Mouse (Mus musculus): ENCODE results near the gene Cep78. TPM values are rescaled to one million over a fixed set of nuclear protein-coding genes. Genes with fewer than 3 reads are reported as not detected.

Cep78 gene
- total and polyA plus RNA-seq, 2 experiments from 2014 or later = 20.1 to 22.4 TPM

DNA sequence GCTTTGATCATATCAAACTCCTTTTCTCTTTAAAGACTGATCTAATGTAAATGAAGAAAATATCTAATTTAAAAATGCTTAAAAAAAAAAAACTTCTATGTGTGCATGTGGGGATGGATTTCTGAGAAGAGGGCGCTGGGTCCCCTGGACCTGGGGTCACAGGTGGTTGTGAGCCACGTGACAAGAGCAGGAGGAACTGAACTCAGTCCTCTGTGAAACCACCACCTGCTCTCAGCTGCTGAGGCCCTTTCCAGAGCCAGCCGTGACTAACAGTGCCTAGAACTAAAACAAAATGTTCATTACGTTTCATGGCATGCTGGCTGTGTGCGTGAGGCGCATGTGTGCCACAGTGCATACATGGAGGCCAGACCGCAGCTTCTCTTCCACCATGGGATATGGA, 20.3 kb downstream of the Cep78 start:
- H3K27me3 ChIP-seq (ENCODE audit: insufficient read depth, low read length) = no peaks in the 10 kb centered on the region
- no peak overlapping the region for H3K4me2 ChIP-seq (ENCODE audit: low read depth, low read length, poor library complexity, severe bottlenecking)
- no peaks in the 10 kb centered on the region for H3K9me3 ChIP-seq (ENCODE audit: low read length)
- H3K36me3 ChIP-seq (ENCODE audit: insufficient read depth, low read length) = peaks cover 28% of the 10 kb centered on the region
- no peak overlapping the region for H3K4me3 ChIP-seq (ENCODE audit: low read depth, low read length)
- 92% methylated on average over 7 of the region's 7 CpGs for WGBS
- no peaks in the 10 kb centered on the region for H3K4me1 ChIP-seq (ENCODE audit: insufficient read depth, low read length)
- ATAC-seq (ENCODE audit: low FRiP score) (no peak), DNase-seq (ENCODE audit: low spot score) (no peak)
- TF ChIP-seq CTCF (IDR thresholded peaks at IDR 0.05) = no peak
- H3K27ac ChIP-seq (ENCODE audit: low read depth, low read length) = no peak overlapping the region
- H3K9ac ChIP-seq (replicated peaks; ENCODE audit: low read length, poor library complexity, severe bottlenecking) = no peak overlapping the region

DNA sequence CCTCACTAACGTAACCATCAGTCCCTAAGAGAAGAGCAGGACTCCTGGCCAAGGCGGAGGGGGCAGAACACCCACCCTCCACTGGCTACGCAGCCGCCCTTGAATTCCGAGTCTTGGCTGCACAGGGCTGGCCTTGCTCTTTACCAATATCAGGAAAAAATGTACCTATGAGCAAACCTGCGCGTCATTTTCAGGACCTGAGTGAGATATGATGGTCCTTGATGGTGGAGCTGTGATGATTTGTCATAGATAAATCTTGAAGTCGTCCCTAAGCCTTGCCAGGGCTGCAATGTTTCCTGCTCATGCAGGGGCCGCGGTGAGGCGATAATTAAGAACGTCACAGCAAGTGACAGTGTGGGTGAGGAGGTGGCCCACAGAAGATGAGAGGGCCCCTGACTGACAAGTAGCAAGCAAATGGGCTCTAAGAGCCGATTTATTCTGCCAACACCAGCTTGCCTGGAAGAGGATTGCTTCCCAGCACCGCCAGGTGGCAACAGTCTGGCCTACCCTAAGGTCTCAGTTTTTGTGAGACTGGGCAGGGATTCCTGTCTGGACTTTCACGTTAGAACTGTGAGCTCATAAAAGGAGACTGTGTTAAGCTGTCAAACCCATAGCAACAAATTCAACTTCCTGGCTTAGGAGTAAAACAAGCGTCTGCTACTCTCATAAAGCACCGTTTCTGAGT, 21.6 kb downstream of the Cep78 start:
- Histone ChIP-seq H3K4me3 (ENCODE audit: low read depth, low read length) (no peak overlapping the region), H3K27ac (ENCODE audit: low read depth, low read length) (no peak overlapping the region), H3K9me3 (ENCODE audit: low read length) (no peaks in the 10 kb centered on the region), H3K36me3 (ENCODE audit: insufficient read depth, low read length) (peaks cover 22% of the 10 kb centered on the region), H3K4me1 (ENCODE audit: insufficient read depth, low read length) (no peaks in the 10 kb centered on the region), H3K4me2 (ENCODE audit: low read depth, low read length, poor library complexity, severe bottlenecking) (no peak overlapping the region), H3K27me3 (ENCODE audit: insufficient read depth, low read length) (no peaks in the 10 kb centered on the region), H3K9ac (replicated peaks; ENCODE audit: low read length, poor library complexity, severe bottlenecking) (no peak overlapping the region)
- ATAC-seq (ENCODE audit: low FRiP score) = no peak
- peak; percentile 28 for TF ChIP-seq CTCF (IDR thresholded peaks at IDR 0.05)
- DNase-seq (ENCODE audit: low spot score) = no peak
- WGBS = 87% methylated on average over 17 of the region's 17 CpGs

DNA sequence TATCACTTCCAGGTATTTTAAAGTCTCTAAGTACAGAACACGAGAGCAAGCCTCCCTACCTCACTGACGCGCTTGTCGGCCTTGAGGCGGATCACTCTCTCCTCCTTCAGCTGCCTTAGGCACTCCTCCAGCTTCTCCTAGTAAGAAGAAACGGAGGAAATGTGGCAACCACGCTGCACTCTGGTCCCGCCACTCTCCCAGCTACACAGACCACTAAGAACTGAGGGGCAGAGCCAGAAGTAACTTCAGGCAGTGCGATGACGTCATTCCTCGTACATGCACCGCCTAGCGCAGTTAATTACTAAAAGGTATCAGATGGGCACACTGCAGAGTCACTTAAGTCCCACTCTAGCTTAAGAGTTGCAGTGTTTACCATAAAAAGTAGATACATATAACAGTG, 22.5 kb downstream of the Cep78 start:
- Histone ChIP-seq H3K27ac (ENCODE audit: low read depth, low read length) (no peak overlapping the region), H3K4me2 (ENCODE audit: low read depth, low read length, poor library complexity, severe bottlenecking) (no peak overlapping the region), H3K4me1 (ENCODE audit: insufficient read depth, low read length) (no peaks in the 10 kb centered on the region), H3K9ac (replicated peaks; ENCODE audit: low read length, poor library complexity, severe bottlenecking) (no peak overlapping the region), H3K9me3 (ENCODE audit: low read length) (no peaks in the 10 kb centered on the region), H3K27me3 (ENCODE audit: insufficient read depth, low read length) (no peaks in the 10 kb centered on the region), H3K36me3 (ENCODE audit: insufficient read depth, low read length) (peaks cover 22% of the 10 kb centered on the region; the same call in 1 of the 2 replicates), H3K4me3 (ENCODE audit: low read depth, low read length) (no peak overlapping the region)
- 90% methylated on average over 13 of the region's 13 CpGs for WGBS
- no peak for TF ChIP-seq CTCF (IDR thresholded peaks at IDR 0.05)
- no peak for ATAC-seq (ENCODE audit: low FRiP score)
- no peak for DNase-seq (ENCODE audit: low spot score)

DNA sequence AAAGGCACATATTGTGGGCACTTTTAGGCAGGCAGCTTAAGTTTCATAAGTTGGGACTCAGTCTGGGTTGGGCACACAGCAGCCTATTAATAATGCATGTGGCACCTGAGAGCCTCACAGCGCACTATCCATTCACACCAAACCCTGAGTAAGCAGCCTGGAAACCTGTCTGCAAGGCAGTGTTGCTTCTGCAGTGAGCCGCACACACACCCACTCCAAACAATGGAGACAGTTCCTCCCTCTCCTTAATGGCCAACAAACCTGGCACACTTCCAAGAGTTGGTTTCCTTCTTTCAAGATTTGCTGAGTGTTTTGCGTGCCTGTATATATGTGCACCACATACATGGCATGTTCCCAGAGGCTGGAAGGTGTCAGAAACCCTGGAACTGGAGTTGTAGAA, 34.6 kb downstream of the Cep78 start:
- Histone ChIP-seq H3K27ac (ENCODE audit: low read depth, low read length) (no peak overlapping the region), H3K4me2 (ENCODE audit: low read depth, low read length, poor library complexity, severe bottlenecking) (no peak overlapping the region), H3K4me1 (ENCODE audit: insufficient read depth, low read length) (no peaks in the 10 kb centered on the region), H3K27me3 (ENCODE audit: insufficient read depth, low read length) (no peaks in the 10 kb centered on the region), H3K4me3 (ENCODE audit: low read depth, low read length) (no peak overlapping the region), H3K9ac (replicated peaks; ENCODE audit: low read length, poor library complexity, severe bottlenecking) (no peak overlapping the region), H3K36me3 (ENCODE audit: insufficient read depth, low read length) (peaks cover under 1% of the 10 kb centered on the region; the same call in 1 of the 2 replicates), H3K9me3 (ENCODE audit: low read length) (no peaks in the 10 kb centered on the region)
- ATAC-seq (ENCODE audit: low FRiP score) = no peak
- no peak for DNase-seq (ENCODE audit: low spot score)
- WGBS = 70% methylated on average over 3 of the region's 3 CpGs
- no peak for TF ChIP-seq CTCF (IDR thresholded peaks at IDR 0.05)

DNA sequence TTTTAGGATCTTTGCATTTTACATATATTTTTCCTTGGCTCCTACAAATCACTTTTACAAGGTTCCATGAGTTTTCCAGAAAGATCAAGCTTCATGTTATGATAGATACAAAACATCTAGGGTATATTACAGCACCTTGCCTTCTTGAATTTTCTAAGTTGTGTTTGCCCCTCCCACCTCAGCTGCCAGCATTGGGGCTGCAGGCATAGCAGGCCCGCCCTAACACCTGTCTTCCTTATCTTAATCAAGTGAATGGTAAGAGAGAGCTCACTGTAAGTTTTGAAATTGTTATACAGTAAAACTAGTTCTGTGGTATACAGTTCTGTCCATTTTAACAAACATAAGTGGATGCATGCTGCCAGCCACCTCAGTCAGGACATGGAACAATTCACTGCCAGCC, 35.9 kb downstream of the Cep78 start:
- no peak for ATAC-seq (ENCODE audit: low FRiP score)
- Histone ChIP-seq H3K4me2 (ENCODE audit: low read depth, low read length, poor library complexity, severe bottlenecking) (no peak overlapping the region), H3K27ac (ENCODE audit: low read depth, low read length) (no peak overlapping the region), H3K4me1 (ENCODE audit: insufficient read depth, low read length) (no peaks in the 10 kb centered on the region), H3K9me3 (ENCODE audit: low read length) (no peaks in the 10 kb centered on the region), H3K36me3 (ENCODE audit: insufficient read depth, low read length) (no peaks in the 10 kb centered on the region), H3K27me3 (ENCODE audit: insufficient read depth, low read length) (no peaks in the 10 kb centered on the region), H3K4me3 (ENCODE audit: low read depth, low read length) (no peak overlapping the region), H3K9ac (replicated peaks; ENCODE audit: low read length, poor library complexity, severe bottlenecking) (no peak overlapping the region)
- no peak for DNase-seq (ENCODE audit: low spot score)
- no peak for TF ChIP-seq CTCF (IDR thresholded peaks at IDR 0.05)
- 79% methylated on average over 1 of the region's 1 CpGs for WGBS

DNA sequence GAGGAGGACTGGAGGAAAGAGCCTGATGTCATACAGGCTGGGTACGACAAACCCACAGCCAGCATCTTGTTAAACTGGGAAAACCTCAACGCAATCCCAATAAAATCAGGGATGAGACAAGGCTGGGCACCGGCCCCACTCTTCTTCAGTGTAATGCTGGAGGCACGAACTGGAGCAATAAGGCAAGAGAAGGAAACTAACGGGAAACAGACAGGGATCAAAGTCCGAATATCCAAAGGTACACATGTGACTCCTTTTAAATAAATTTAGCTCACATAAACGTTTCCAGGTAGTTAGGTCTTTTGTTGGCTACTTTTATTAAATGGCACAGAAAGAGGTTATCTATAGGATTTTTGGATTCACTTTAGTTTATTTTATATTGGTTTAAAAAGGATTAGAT, 36.4 kb downstream of the Cep78 start:
- DNase-seq (ENCODE audit: low spot score) (no peak), ATAC-seq (ENCODE audit: low FRiP score) (no peak)
- H3K36me3 ChIP-seq (ENCODE audit: insufficient read depth, low read length) = no peaks in the 10 kb centered on the region
- 89% methylated on average over 7 of the region's 7 CpGs for WGBS
- H3K4me1 ChIP-seq (ENCODE audit: insufficient read depth, low read length) = no peaks in the 10 kb centered on the region
- no peak overlapping the region for H3K9ac ChIP-seq (replicated peaks; ENCODE audit: low read length, poor library complexity, severe bottlenecking)
- H3K4me3 ChIP-seq (ENCODE audit: low read depth, low read length) = no peak overlapping the region
- H3K9me3 ChIP-seq (ENCODE audit: low read length) = no peaks in the 10 kb centered on the region
- no peaks in the 10 kb centered on the region for H3K27me3 ChIP-seq (ENCODE audit: insufficient read depth, low read length)
- TF ChIP-seq CTCF (IDR thresholded peaks at IDR 0.05) = no peak
- H3K27ac ChIP-seq (ENCODE audit: low read depth, low read length) = no peak overlapping the region
- no peak overlapping the region for H3K4me2 ChIP-seq (ENCODE audit: low read depth, low read length, poor library complexity, severe bottlenecking)
